In the genomic region with DNA sequence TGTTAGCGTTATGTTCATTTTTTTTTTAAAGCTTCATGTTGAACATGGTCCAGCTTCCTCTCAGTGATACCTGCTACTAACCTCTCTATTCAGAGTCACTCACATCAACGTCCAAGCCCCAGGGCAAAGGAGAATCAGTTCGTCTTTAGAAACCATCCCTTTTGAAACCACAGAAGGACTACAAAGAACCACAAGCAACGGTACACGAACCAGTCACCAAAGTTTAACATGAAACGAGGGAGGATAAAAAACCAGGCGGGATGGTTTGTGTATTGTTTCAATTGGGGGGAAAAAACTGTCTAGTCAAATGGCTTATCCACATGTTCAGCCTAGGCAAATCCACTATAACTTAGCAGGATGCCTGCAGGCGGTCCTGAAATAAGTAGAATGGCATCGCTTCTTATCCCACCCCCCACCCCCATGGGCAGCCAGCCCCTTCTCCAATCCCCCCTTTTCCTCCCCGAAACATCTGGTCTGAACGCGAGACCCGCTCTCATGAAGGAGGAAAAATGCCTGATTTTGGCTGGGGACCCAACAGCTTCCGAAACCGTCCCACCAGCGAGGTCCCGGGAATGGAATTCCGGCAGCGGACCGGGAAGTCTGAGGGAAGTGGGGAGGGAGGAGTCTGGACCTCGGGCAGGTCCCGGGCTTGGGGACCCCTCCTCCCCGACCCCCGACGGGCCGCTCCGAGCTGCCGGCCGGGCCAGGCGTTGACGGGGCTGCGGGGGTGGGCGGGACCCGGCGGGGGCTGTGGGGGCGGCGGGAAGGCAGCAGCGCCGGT, we compare ENCODE assay signal across 8 mouse cellular contexts. TPM values are rescaled to one million over a fixed set of nuclear protein-coding genes. Genes with fewer than 3 reads are reported as not detected.
A peak's percentile ranks its signal among the peaks of the same experiment; 100 is the strongest.
DNase-seq lines count a peak whose midpoint lies in the region; ATAC-seq and TF ChIP-seq lines count a peak whose summit lies in the region.

No protein-coding gene starts in this region.

- H3K36me3 ChIP-seq in midbrain, embryonic 12.5 days: no peaks in the 10 kb centered on the region

- H3K4me1 ChIP-seq in midbrain, embryonic 12.5 days: peaks cover 18% of the 10 kb centered on the region

- no peak for DNase-seq in layer of hippocampus, adult 2 months (ENCODE audit: low spot score in 2 of 2)
- DNase-seq in layer of hippocampus, adult 8-10 months (ENCODE audit: low spot score in 2 of 2): no peak
- DNase-seq in adrenal gland, postnatal 14 days: peak; percentile 49
- peak; percentile 44 to 71 for DNase-seq in heart, adult 9 months (ENCODE audit: low spot score in 2 of 2)
- peak; percentile 78 for DNase-seq in kidney, postnatal 10 days
- no peak for DNase-seq in layer of hippocampus, postnatal 14 days (ENCODE audit: low spot score in 2 of 2)
- DNase-seq in layer of hippocampus, adult 9-11 months: no peak

- peak overlapping the region; percentile 62 for H3K4me3 ChIP-seq in layer of hippocampus, adult 2 months
- H3K4me3 ChIP-seq in midbrain, embryonic 12.5 days: peak overlapping the region; percentile 67

- 2% methylated on average over 38 of the region's 39 CpGs for WGBS in midbrain, embryonic 12.5 days

- H3K27ac ChIP-seq in layer of hippocampus, adult 2 months: peak overlapping the region; percentile 88
- peak overlapping the region; percentile 79 for H3K27ac ChIP-seq in midbrain, embryonic 12.5 days (replicated peaks)

- H3K9ac ChIP-seq in midbrain, embryonic 12.5 days (replicated peaks): peak overlapping the region; percentile 86

- no peaks in the 10 kb centered on the region for H3K9me3 ChIP-seq in midbrain, embryonic 12.5 days

- H3K4me2 ChIP-seq in midbrain, embryonic 12.5 days (replicated peaks): peak overlapping the region; percentile 73

- peak; percentile 7 for ATAC-seq in midbrain, embryonic 12.5 days (ENCODE audit: low FRiP score, low read depth)

- TF ChIP-seq CTCF in layer of hippocampus, adult 2 months (conservative IDR thresholded peaks at IDR 0.05): no peak

- peaks cover 10% of the 10 kb centered on the region for H3K27me3 ChIP-seq in midbrain, embryonic 12.5 days

RNA-seq across cellular contexts. Expression of gene Fmnl3, which starts 0.7 kb away (rescaled TPM):
- total RNA-seq in layer of hippocampus, adult 2 months (2021): 1 to 10 TPM; 9.0 to 9.7 TPM
- 10 to 100 TPM in 3 of 4 experiments, 1 to 10 TPM in 1; 8.9 to 19.6 (median 14.1) TPM for total RNA-seq in layer of hippocampus, adult 8-10 months (2022)
- 21.3 and 31.3 TPM in 2 replicates for total RNA-seq in adrenal gland, postnatal 14 days (2021)
- 15.1 and 16.4 TPM in 2 replicates for polyA plus RNA-seq in midbrain, embryonic 12.5 days (2016; fragmentation: Nextera tagmentation; extraction: Ambion mirVana)
- 10 to 100 TPM; 12.6 to 13.8 TPM for total RNA-seq in layer of hippocampus, postnatal 14 days (2021)

RNA-seq across cellular contexts. Expression of gene Tmbim6, which starts 23.1 kb away (rescaled TPM):
- 100 to 1,000 TPM; 341 to 355 TPM for total RNA-seq in layer of hippocampus, adult 2 months (2021)
- 100 to 1,000 TPM; 349 to 403 (median 360) TPM for total RNA-seq in layer of hippocampus, adult 8-10 months (2022)
- total RNA-seq in adrenal gland, postnatal 14 days (2021): 571 and 598 TPM in 2 replicates
- 251 and 255 TPM in 2 replicates for polyA plus RNA-seq in midbrain, embryonic 12.5 days (2016; fragmentation: Nextera tagmentation; extraction: Ambion mirVana)
- 100 to 1,000 TPM; 357 to 369 TPM for total RNA-seq in layer of hippocampus, postnatal 14 days (2021)

Comparison
In these comparisons a context has a peak if more than half of its experiments do, and no peak if none do; other contexts are left out.
1. DNase-seq: peak in adrenal gland, postnatal 14 days (single experiment), heart, adult 9 months (2 of 2) and kidney, postnatal 10 days (single experiment); none in layer of hippocampus, adult 2 months (0 of 2), layer of hippocampus, adult 8-10 months (0 of 2), layer of hippocampus, postnatal 14 days (0 of 2) and layer of hippocampus, adult 9-11 months (single experiment).